Mouse (Mus musculus): ENCODE results near the gene Id3. TPM values are rescaled to one million over a fixed set of nuclear protein-coding genes. Genes with fewer than 3 reads are reported as not detected.

Id3 gene
- polyA plus RNA-seq, 1 experiment from 2014 or later, result 118 TPM

DNA sequence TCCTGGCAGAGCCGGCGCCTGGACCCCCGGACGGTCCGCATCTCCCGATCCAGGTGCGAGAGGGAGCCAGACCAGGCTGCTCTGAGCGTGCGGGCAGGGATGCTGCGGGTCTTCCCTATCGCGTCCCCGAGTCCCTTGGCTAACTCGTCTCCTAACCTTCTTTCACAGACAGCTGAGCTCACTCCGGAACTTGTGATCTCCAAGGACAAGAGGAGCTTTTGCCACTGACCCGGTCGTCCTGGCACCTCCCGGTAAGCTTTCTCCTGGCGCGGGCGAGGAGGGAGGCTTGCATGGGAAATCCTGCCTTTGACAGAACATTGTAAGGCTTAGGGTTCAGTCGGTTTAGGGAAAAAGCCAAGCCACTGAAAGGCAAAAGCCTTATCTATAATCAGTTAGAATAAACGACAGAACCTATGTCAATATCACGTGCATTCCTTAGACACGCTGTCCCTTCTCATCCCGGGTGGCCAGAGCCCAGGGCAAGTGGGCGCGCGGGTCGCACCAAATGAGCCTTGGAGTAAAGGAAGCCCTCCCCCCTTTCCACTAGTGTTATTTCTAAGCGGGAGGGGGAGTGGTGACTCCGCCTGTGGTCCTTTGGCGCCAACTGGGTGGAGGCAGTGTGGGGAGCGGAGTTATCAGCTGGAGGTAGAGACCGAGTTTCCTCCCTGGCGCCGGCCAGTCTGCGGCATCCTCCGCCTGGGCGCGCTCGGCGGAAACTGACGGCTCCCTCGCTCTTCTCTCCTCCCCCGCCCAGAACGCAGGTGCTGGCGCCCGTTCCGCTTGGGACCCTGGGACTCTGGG is 1.0 kb downstream of the Id3 start:
- Histone ChIP-seq H3K9me3 (replicated peaks; ENCODE audit: control insufficient read depth, low read length) (no peaks in the 10 kb centered on the region), H3K27me3 (replicated peaks; ENCODE audit: control insufficient read depth, insufficient read depth, low read length) (peaks cover 29% of the 10 kb centered on the region), H3K36me3 (ENCODE audit: control insufficient read depth, insufficient read depth, low read length) (no peaks in the 10 kb centered on the region), H3K27ac (ENCODE audit: low read depth, low read length) (peak overlapping the region; percentile 52; the same call in 1 of the 2 replicates), H3K9ac (ENCODE audit: low read length) (peak overlapping the region; percentile 71), H3K4me1 (ENCODE audit: control insufficient read depth, insufficient read depth, low read length) (peaks cover 37% of the 10 kb centered on the region), H3K4me2 (ENCODE audit: low read length) (peak overlapping the region; percentile 89), H3K4me3 (ENCODE audit: low read depth, low read length) (peak overlapping the region; percentile 50)
- ATAC-seq (no peak), DNase-seq (ENCODE audit: low spot score) (peak; percentile 44)
- WGBS, result under 1% methylated on average over 44 of the region's 50 CpGs

DNA sequence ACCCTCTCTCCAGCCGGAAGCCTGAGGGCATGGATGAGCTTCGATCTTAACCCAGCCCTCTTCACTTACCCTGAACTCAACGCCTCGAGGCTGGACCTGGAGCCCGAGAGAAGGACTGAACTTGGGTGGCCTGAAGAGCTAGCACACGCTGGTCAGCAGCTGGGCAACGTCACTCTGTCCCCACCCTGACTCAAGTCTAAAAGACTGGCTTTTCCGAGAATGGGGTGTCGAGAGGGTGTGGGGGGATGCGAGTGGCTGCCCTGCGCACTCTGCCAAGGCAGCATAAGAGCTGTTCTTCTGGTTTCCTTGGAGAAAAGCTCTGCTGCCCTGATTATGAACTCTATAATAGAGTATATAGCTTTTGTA is 1.6 kb downstream of the Id3 start:
- no peaks in the 10 kb centered on the region for H3K36me3 ChIP-seq (ENCODE audit: control insufficient read depth, insufficient read depth, low read length)
- peak overlapping the region; percentile 9; the same call in 1 of the 2 replicates for H3K27ac ChIP-seq (ENCODE audit: low read depth, low read length)
- WGBS, result under 1% methylated on average over 11 of the region's 11 CpGs
- H3K4me2 ChIP-seq (ENCODE audit: low read length), result peak overlapping the region; percentile 89
- H3K9me3 ChIP-seq (replicated peaks; ENCODE audit: control insufficient read depth, low read length), result no peaks in the 10 kb centered on the region
- peaks cover 29% of the 10 kb centered on the region for H3K27me3 ChIP-seq (replicated peaks; ENCODE audit: control insufficient read depth, insufficient read depth, low read length)
- H3K4me1 ChIP-seq (ENCODE audit: control insufficient read depth, insufficient read depth, low read length), result peaks cover 33% of the 10 kb centered on the region
- H3K4me3 ChIP-seq (ENCODE audit: low read depth, low read length), result peak overlapping the region; percentile 50
- ATAC-seq, result no peak
- DNase-seq (ENCODE audit: low spot score), result no peak
- H3K9ac ChIP-seq (ENCODE audit: low read length), result peak overlapping the region; percentile 71

DNA sequence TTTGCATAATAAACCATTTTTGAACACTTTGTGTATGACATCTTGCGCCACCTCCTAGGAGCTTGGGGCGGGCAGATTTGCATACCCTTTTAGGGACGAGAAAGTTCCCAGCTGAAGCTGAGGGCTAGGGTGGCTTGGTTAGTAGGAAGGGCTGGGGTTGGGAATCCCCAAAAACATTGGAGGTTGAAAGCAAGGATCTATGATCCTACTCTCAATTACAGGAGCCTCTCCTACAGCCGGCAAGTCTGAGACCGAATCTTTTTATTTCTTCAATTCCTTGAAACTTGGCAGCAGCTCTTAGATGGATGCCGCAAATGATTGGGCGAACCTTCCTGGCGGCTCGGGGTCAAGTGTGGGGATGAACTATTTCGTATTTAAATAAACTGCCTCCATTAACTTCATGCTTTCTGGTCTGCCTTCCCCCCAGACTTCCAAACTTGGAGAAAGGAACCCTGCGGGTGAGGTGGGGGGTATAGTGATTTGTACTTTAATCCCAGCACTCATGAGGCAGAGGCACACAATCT is 2.1 kb downstream of the Id3 start:
- Histone ChIP-seq H3K27me3 (replicated peaks; ENCODE audit: control insufficient read depth, insufficient read depth, low read length) (peaks cover 29% of the 10 kb centered on the region), H3K9ac (ENCODE audit: low read length) (peak overlapping the region; percentile 71; the same call in 1 of the 2 replicates), H3K9me3 (replicated peaks; ENCODE audit: control insufficient read depth, low read length) (no peaks in the 10 kb centered on the region), H3K27ac (ENCODE audit: low read depth, low read length) (no peak overlapping the region), H3K4me1 (ENCODE audit: control insufficient read depth, insufficient read depth, low read length) (peaks cover 33% of the 10 kb centered on the region), H3K4me2 (ENCODE audit: low read length) (peak overlapping the region; percentile 89), H3K4me3 (ENCODE audit: low read depth, low read length) (peak overlapping the region; percentile 50), H3K36me3 (ENCODE audit: control insufficient read depth, insufficient read depth, low read length) (no peaks in the 10 kb centered on the region)
- ATAC-seq (no peak), DNase-seq (ENCODE audit: low spot score) (no peak)
- 21% methylated on average over 11 of the region's 11 CpGs for WGBS

DNA sequence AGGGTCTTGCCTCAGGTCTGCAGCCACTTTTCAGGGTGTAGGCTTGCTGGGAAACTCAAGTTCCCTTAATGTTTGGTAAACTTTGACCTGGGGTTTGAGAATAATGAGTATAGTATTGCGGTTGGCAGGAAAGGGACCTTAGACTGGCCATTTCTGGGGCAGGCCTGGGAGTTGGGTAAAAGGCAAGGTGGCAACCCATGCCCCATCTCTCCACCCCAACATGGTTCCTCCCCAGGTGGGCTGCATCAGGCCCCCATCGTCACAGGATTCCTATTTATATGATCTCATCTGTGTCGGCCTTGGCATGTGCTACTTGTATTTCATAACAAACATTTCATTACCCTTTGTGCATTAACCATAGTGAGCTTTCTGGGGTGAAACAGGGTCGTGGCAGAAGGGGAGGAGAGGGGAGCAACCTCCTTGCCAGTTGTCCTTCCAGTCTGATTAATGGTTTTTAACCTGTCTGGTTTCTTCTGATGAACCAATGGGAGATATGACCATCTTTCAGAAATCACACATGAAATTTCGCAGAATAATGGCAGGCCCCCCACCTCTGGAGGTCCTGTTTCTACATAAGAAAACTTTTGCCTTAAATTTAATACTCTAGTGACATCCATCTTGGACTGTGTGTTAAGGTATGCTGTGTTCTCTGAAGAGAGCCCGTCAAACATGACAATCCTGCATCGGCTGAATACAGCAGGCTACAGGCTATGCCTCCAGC is 2.9 kb downstream of the Id3 start:
- WGBS, result 33% methylated on average over 7 of the region's 7 CpGs
- ATAC-seq (no peak), DNase-seq (ENCODE audit: low spot score) (no peak)
- H3K9ac ChIP-seq (ENCODE audit: low read length), result 0 out of 2 replicates have a peak overlapping the region, but pooled peaks have one; percentile 71
- H3K27ac ChIP-seq (ENCODE audit: low read depth, low read length), result no peak overlapping the region
- H3K4me3 ChIP-seq (ENCODE audit: low read depth, low read length), result peak overlapping the region; percentile 50; the same call in 1 of the 2 replicates
- H3K36me3 ChIP-seq (ENCODE audit: control insufficient read depth, insufficient read depth, low read length), result no peaks in the 10 kb centered on the region
- H3K27me3 ChIP-seq (replicated peaks; ENCODE audit: control insufficient read depth, insufficient read depth, low read length), result peaks cover 29% of the 10 kb centered on the region
- H3K4me2 ChIP-seq (ENCODE audit: low read length), result peak overlapping the region; percentile 89; the same call in 1 of the 2 replicates
- no peaks in the 10 kb centered on the region for H3K9me3 ChIP-seq (replicated peaks; ENCODE audit: control insufficient read depth, low read length)
- H3K4me1 ChIP-seq (ENCODE audit: control insufficient read depth, insufficient read depth, low read length), result peaks cover 31% of the 10 kb centered on the region

DNA sequence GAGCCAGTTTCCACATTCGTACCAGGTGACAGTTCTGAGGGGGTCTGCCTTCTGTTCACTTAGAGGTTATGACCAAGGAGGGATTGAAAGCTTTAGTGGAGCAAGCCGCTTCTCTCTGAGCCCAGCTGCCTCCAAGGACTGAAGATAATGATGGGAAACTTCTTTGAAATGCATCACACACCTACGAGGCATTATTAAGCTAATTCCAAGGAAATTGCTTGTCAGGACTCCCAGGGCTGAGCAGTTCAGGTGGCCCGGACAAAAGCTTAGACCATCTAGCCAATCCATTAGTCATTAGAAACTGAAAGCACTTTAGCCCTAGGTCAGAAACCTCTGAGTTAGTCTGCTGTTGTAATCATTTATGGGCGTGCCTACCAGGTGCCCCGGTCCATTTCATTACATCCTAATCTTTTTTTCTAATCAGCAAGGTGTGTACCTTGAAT is 3.4 kb downstream of the Id3 start:
- H3K9me3 ChIP-seq (replicated peaks; ENCODE audit: control insufficient read depth, low read length), result no peaks in the 10 kb centered on the region
- ATAC-seq, result no peak
- H3K4me1 ChIP-seq (ENCODE audit: control insufficient read depth, insufficient read depth, low read length), result peaks cover 31% of the 10 kb centered on the region
- peaks cover 29% of the 10 kb centered on the region for H3K27me3 ChIP-seq (replicated peaks; ENCODE audit: control insufficient read depth, insufficient read depth, low read length)
- H3K36me3 ChIP-seq (ENCODE audit: control insufficient read depth, insufficient read depth, low read length), result no peaks in the 10 kb centered on the region
- H3K4me3 ChIP-seq (ENCODE audit: low read depth, low read length), result no peak overlapping the region
- peak overlapping the region; percentile 7; the same call in 1 of the 2 replicates for H3K4me2 ChIP-seq (ENCODE audit: low read length)
- no peak for DNase-seq (ENCODE audit: low spot score)
- 24% methylated on average over 6 of the region's 6 CpGs for WGBS
- 0 out of 2 replicates have a peak overlapping the region, but pooled peaks have one; percentile 1 for H3K9ac ChIP-seq (ENCODE audit: low read length)
- H3K27ac ChIP-seq (ENCODE audit: low read depth, low read length), result no peak overlapping the region

DNA sequence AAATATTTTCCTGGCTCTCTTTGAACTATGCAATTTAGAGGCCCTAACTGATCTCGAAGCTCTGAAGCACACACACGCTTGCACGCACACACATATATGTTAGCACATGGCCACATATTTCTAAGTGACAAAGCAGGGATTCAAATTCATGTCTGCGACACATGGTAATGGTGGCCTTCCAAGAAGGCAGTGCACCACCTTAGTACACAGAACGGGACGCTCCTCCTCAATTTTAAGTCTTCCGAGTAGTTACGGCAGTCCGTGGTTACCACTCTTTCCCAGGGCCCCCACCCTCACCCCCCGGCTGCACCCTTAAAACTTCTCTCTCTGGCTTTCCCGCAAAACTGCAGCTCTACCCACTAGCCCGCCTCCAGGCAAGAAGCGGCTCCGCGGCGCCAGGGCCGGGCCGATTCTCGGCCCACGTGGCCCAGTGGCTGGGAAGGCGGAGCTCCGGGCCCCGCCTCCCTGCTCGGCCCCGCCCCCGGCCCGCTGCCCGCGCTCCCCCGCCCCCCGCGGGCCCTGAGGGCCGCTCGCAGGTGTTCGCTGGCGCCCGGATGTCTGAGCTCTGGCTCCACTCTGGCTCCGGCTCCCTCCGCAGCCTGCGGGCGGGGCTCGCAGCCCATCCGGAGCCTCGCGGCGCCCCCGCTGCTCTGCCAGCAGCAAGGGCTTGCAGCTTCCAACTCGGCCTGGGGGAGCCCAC is 4.3 kb downstream of the Id3 start:
- Histone ChIP-seq H3K27ac (ENCODE audit: low read depth, low read length) (peak overlapping the region; percentile 5; the same call in 1 of the 2 replicates), H3K27me3 (replicated peaks; ENCODE audit: control insufficient read depth, insufficient read depth, low read length) (peaks cover 29% of the 10 kb centered on the region), H3K4me1 (ENCODE audit: control insufficient read depth, insufficient read depth, low read length) (peaks cover 26% of the 10 kb centered on the region), H3K4me2 (ENCODE audit: low read length) (peak overlapping the region; percentile 64), H3K9ac (ENCODE audit: low read length) (peak overlapping the region; percentile 51), H3K36me3 (ENCODE audit: control insufficient read depth, insufficient read depth, low read length) (no peaks in the 10 kb centered on the region), H3K9me3 (replicated peaks; ENCODE audit: control insufficient read depth, low read length) (no peaks in the 10 kb centered on the region), H3K4me3 (ENCODE audit: low read depth, low read length) (peak overlapping the region; percentile 36)
- ATAC-seq, result peak; percentile 76
- 2% methylated on average over 40 of the region's 48 CpGs for WGBS
- DNase-seq (ENCODE audit: low spot score), result peak; percentile 85

DNA sequence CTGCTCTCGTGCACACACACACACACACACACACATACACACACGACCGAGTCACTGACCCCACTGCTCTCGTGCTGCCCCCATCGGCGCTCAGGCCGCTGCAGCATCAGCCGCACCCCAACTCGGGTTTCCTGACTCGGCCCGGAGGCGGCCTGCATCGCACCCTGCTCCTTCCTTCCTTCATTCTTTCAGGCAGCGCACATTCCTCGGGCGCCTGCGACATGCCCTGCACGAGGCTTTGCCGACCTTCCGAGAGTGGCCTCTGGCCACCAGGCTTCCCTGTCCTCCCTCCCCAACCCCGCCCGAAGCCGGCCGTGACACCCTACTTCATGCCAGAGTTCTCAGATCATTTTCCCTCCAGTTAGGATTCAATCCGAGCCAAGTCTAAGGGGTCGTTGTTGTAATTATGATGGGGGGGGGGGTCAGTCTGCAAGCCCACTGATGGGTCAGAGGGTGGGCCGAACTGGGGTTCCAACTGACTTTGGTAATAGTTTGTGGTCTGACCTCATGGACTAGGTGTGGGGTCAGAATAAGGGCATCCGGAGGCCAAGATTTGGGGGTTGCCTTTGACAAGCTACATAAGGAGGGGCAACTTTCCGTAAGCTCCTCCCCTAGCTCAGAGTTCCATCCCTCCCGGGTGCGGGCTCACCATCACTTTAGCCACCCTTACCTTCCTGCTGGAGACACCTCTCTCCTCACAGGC is 5.2 kb downstream of the Id3 start:
- Histone ChIP-seq H3K4me3 (ENCODE audit: low read depth, low read length) (peak overlapping the region; percentile 36; the same call in 1 of the 2 replicates), H3K27me3 (replicated peaks; ENCODE audit: control insufficient read depth, insufficient read depth, low read length) (peaks cover 29% of the 10 kb centered on the region), H3K27ac (ENCODE audit: low read depth, low read length) (no peak overlapping the region), H3K36me3 (ENCODE audit: control insufficient read depth, insufficient read depth, low read length) (no peaks in the 10 kb centered on the region), H3K9me3 (replicated peaks; ENCODE audit: control insufficient read depth, low read length) (no peaks in the 10 kb centered on the region), H3K9ac (ENCODE audit: low read length) (peak overlapping the region; percentile 29; the same call in 1 of the 2 replicates), H3K4me1 (ENCODE audit: control insufficient read depth, insufficient read depth, low read length) (peaks cover 21% of the 10 kb centered on the region), H3K4me2 (ENCODE audit: low read length) (peak overlapping the region; percentile 64)
- DNase-seq (ENCODE audit: low spot score), result no peak
- 10% methylated on average over 31 of the region's 31 CpGs for WGBS
- peak; percentile 1 for ATAC-seq

DNA sequence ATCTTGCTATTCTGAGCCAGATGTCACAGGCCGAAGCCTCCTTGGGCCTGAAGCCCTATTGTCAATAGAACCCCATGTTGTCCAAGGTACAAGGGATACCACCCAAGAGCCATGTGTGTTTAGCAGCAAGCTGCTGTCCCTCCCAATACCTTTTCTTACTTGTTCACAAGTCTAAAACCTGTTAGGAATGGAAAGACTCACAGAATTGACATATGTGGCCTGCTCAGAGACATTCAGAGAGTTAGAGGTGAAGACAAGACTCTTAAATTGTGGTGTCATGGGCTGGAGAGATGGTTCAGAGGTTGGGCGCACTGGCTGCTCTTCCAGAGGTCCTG is 5.7 kb downstream of the Id3 start:
- 81% methylated on average over 2 of the region's 2 CpGs for WGBS
- Histone ChIP-seq H3K4me3 (ENCODE audit: low read depth, low read length) (no peak overlapping the region), H3K9ac (ENCODE audit: low read length) (no peak overlapping the region), H3K9me3 (replicated peaks; ENCODE audit: control insufficient read depth, low read length) (no peaks in the 10 kb centered on the region), H3K27me3 (replicated peaks; ENCODE audit: control insufficient read depth, insufficient read depth, low read length) (peaks cover 25% of the 10 kb centered on the region), H3K4me1 (ENCODE audit: control insufficient read depth, insufficient read depth, low read length) (peaks cover 21% of the 10 kb centered on the region), H3K36me3 (ENCODE audit: control insufficient read depth, insufficient read depth, low read length) (no peaks in the 10 kb centered on the region), H3K4me2 (ENCODE audit: low read length) (no peak overlapping the region), H3K27ac (ENCODE audit: low read depth, low read length) (no peak overlapping the region)
- ATAC-seq (no peak), DNase-seq (ENCODE audit: low spot score) (no peak)
